Mouse (Mus musculus) lung, postnatal 36 days (tissue): ENCODE results near the gene Gm21992.
"Not testable (repeated sequence)": the region's sequence is repeated elsewhere in the genome, so short reads cannot be mapped to it uniquely, and the experiment has no call there.

Experiments
- DNase-seq: peaks from one replicate; pipeline ENCODE4 v3.0.0; 2022; ENCODE audit warnings: mixed read lengths

Gene Gm21992

DNA sequence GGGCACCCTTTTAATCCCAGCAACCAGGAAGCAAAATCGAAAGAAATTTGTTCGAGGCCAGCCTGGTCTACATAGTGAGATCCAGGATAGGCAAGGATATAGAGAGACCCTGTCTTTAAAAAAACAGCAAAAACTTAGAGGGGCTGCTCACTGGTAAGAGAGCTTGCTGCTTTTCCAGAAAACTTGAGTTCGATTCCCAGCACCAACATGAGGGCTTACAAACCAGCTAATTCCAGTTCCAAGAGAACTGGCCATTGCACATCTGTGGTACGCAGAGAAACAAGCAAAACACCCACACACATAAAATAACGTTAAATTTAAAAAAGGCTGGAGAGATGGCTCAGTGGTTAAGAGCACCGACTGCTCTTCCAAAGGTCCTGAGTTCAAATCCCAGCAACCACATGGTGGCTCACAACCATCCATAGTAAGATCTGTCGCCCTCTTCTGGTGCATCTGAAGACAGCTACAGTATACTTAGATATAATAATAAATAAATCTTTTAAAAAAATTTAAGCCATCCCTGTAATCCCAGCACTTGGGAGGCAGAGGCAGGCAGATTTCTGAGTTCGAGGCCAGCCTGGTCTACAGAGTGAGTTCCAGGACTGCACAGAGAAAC, 1.0 kb upstream of the Gm21992 start:
- DNase-seq: peak; percentile 53

- no peak for DNase-seq
These were observed 464 bp upstream of the Gm21992 start for GRCm38 (mm10) chr19:4811909-4812242.

DNA sequence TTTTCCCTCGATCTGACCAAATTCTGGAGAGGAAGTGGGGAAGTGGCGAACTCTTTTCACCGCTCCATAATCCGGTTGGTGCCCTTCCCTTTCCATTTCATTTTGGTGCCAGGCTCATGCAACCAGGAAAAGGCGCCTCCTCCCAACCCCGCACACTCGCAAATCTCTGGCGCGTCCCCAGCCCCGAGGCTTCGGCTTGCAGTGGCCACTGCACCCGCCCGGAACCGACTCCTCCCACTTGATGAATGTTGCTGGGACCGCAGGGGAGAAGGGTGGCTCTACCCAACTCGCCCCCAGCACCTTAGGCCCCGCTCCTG, 708 bp downstream of the Gm21992 start:
- DNase-seq: no peak

GRCm38 (mm10) chr19:4810309-4810708, 1.1 kb downstream of the Gm21992 start:
- DNase-seq: no peak

DNA sequence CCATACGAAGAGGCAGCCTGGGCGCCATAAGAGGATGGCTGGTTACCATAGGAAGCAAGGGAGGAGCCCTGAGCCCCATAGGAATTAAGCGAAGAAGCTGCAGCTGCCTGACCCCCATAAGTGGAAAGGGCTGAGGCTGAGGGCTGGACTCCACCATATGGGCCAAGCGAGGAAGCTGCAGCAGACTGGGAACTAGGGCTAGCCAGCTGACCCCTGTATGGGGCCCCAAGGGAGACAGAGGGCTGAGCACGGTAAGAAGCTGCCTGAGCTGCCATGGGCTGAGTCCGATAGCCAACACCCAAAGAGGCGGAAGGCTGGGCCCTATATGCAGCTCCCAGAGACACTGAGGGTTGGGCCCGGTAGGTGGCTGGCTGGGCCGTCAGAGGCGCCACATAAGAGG, 8.1 kb downstream of the Gm21992 start:
- no peak for DNase-seq

GRCm38 (mm10) chr19:4802691-4803091, 8.7 kb downstream of the Gm21992 start:
- no peak for DNase-seq

DNA sequence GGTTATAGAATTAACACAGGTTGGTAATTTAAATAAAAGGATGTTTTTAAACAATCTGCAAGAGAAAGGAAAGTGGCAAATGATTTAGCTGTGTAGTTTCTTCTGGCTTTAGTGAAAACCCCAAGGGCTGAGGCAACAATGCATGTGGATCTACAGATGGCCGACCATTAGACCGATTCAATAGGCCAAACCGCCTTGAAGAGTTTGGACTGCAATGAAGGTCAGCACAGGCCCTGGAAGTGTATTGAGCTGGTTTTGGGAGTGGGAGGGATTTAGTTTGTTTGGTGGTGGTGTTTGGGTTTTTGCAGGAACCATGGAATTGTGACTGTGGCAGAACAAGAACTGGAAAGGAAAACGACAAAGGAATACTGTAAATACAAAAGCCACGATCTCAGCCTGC, 12.3 kb downstream of the Gm21992 start:
- DNase-seq: no peak

- no peak for DNase-seq
These were observed 13.6 kb downstream of the Gm21992 start for GRCm38 (mm10) chr19:4797846-4798245.

- no peak for DNase-seq
These were observed 15.5 kb downstream of the Gm21992 start for GRCm38 (mm10) chr19:4795929-4796328.

DNA sequence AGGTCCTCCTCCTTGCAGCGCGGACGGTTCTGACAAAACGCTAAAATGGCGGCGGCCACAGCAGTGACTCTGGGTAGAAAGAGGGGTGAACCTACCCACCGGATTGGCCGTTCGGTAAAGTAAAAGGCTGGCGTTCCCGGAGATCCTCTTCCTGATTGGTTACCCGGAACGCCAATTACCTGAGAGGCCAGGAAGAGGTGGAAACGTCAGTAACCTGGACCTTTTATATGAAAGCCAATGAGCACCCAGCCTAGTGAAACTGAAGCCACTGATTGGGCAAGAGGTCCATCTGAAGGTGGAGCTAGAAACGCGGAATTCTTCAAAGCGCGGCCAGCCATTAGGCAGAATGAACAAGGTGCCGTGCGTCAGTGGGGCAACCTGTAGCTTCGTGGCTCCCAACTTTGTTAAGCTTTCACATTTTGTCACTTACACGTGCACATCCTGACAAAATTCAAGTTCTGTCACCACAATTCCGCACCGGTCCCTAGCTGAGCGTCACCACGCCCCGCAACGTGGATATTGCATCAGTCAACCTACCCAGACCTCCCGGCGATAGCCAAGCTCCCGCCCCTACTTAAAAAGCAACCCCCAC, 17.5 kb downstream of the Gm21992 start, which contains the start of gene Rbm4:
Gene Rbm4, minus strand, starts transcription at position 71 of the 592 bp plus-strand sequence.
- DNase-seq: peak; percentile 100

DNA sequence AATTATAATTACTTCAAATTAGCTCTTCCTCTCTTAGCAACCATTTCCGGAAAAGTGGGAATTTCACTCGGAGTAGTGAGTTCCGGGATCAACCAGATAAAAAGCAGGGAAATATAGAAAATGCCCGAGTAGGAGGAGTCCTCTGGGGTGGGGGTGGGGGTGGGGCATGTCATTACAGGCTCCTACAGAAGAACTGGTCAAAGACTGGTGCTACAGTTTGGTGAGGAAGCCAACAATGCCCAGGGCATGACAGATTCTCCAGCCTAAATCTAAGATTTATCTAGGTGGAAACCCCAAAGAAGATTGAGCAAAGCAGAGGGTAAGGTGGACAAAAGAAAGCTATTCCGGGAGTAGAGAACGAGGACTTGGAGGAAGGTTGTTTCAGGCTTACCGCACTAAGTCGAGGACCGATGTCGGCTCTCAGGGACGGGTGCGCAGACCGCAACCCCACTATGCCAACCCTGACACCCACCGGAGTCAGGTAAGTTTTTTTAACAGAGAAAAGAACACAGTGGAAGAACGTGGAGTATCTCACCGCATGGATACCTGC, 18.1 kb downstream of the Gm21992 start:
- no peak for DNase-seq

- no peak for DNase-seq
These were observed 25.1 kb downstream of the Gm21992 start for GRCm38 (mm10) chr19:4786313-4786712.

DNA sequence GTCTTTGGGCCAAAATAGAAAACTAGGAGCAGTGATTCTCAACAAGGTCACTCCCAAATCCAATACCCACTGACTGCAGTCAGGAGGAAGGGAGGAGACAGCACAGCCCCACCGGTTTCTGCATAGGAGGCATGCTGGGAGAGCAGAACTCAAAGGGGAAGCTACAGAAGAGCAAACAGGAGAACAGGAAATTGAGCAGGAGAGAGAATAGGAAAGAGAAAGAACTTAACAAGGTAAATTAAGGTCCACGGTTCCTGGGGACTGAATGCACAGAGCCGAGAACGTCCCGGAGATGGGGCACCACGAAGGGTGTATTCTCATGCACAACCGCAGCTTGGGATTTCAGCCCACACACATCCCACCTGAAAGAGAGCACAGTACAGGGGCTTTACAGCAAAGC, 26.2 kb downstream of the Gm21992 start:
- DNase-seq: no peak

GRCm38 (mm10) chr19:4782891-4783290, 28.5 kb downstream of the Gm21992 start:
- peak; percentile 60 for DNase-seq

DNA sequence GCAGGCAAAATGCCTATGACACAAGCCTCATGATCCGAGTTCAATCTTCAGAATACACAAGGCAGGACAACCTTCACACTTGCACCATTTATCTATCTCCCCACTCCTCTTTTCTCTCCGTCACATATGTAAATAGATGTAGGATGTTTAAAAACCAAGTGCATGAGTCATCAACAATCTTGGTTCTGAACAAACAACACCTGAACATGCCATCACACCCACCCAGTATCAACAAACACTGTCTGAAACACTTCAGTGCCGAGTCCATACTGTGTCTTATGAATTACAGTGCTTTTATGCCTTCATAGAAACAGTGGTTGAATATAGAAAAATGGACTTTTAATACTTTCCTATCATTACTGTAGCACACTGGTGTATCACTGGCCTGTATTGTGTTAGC, 38.6 kb downstream of the Gm21992 start:
- no peak for DNase-seq

- DNase-seq: no peak
These were observed 43.8 kb downstream of the Gm21992 start for GRCm38 (mm10) chr19:4767507-4768148.

GRCm38 (mm10) chr19:4762876-4763275, 48.5 kb downstream of the Gm21992 start:
- DNase-seq: peak; percentile 49

DNA sequence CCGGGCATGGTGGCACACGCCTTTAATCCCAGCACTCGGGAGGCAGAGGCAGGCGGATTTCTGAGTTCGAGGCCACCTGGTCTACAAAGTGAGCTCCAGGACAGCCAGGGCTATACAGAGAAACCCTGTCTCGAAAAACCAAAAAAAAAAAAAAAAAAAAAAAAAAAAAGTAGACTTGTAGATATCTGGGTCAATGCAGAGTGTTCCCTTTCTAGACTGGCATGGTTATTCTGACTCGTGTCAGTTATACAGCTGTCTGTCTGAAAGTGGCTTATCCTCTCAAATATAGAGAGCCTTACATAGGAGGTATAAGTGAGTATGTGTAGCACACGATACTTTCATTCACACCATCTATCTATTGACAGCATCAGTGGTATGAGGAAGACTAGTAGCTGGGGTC, 50.9 kb downstream of the Gm21992 start:
- DNase-seq: not testable (repeated sequence)

DNA sequence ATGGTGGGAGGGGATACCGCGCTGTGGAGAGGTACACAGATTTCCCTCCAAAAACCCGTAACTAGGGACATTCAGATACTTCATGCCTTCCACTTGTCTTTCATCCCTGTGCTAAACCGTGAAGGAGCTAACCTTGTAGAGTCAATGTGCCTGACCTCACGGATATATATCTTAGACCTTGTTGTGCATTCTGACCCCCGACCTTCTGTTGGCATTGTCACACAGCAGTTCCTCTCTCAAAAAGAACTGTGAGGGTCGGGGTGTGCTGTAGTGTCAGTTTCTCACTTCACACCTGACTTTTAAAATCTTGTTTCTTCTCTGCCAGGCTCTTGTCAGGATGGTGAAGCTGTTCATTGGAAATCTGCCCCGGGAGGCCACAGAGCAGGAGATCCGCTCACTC, 54.5 kb downstream of the Gm21992 start:
- peak; percentile 8 for DNase-seq

DNA sequence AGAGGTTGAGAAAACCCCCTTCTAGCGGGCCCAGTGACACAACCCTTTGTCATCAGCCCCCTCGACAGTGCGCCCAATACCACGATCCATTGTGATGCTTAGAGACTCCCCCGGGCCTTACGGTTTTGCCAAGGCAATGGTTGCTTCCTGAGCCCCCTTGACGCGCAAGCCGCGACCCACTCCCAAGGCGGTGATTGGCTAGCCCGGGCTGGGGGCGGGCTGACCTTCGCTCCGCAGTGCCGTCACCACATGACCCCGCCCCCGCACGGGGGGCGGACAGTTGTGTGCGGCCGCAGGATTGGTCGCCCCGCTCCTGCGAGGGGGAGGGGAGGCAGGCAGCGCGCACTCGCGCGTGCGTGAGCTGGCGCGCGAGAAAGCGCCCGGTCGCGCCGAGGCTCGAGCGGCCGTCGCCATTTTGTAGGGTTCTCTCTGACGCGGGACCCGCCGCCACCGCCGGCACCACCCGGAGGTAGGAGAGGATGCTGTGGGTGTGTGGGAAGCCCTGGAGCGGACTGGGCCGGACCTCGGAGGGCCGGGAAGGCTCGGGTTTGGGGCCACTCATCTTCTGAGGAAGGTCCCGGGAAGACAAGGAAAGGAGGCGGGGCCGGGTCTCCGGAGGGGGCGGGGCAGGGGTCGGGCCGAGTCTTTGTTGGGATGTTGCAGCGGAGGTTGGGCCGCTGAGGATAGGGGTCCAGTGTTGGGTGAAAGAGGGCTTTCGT, 55.1 kb downstream of the Gm21992 start, which contains the start of gene Rbm4b:
Gene Rbm4b, plus strand, starts transcription at position 305 of the 719 bp plus-strand sequence.
- DNase-seq: peak; percentile 97

DNA sequence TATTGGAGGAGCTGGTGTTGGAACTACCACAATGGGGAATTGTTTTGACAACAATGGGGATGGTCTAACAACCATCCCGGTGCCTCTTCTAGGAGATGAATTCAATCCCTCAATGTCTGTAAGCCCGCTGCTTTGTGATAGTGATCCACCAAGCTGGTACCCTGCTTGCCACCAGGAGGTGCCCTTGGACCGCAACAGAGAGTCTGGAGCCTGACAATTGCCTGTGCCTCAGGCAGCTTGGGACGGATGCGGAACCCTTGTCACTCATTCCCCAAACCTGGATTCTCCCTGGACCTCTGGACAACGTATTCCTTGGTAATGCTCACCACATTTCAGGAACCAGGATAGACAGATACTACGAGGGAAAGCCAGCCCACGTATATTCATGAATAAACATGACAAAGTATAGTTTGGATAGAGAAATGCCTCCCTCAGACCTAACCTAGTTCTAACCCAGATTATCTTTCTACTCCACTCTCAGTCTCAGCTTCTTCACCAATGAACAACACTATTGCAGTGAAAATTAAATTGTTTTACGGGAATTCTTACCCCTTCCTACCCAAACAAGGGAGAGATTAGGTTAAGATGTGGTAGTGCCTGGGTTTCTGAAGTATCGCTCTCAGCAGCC, 55.7 kb downstream of the Gm21992 start:
- peak; percentile 96 for DNase-seq

DNA sequence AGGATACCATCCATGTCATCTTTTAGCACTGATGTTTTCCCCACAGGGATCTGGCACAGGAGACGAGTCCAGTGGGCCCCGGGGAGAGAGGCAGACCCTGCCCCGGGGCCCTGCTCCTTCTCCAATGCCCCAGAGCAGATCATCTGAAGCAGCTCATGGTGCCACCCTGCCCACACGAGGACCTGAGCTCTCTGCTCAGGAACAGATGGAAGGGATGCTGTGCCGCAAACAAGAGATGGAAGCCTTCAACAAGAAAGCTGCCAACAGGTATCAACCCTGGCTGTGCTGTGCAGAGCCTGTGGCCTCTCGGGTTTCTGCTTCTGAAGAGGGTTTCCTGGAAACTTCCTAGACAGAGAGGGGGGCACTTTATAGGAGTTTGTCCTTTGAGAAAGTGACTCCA, 61.4 kb downstream of the Gm21992 start:
- no peak for DNase-seq

- DNase-seq: no peak
These were observed 62.9 kb downstream of the Gm21992 start for GRCm38 (mm10) chr19:4748493-4748892.
